Mouse (Mus musculus): ENCODE data around the gene Mybph.
A peak's percentile ranks its signal among the peaks of the same experiment; 100 is the strongest.
"Not testable (repeated sequence)": the region's sequence is repeated elsewhere in the genome, so short reads cannot be mapped to it uniquely, and the experiment has no call there.

Gene Mybph

GRCm38 (mm10) chr1:134232778-134233531 is 39.7 kb downstream of the Mybph start:
- no peak for DNase-seq (ENCODE audit: low read depth, low spot score)

GRCm38 (mm10) chr1:134233681-134234454 is 40.6 kb downstream of the Mybph start:
- no peak for DNase-seq (ENCODE audit: low read depth, low spot score)

GRCm38 (mm10) chr1:134234455-134235390 is 41.5 kb downstream of the Mybph start:
- DNase-seq (ENCODE audit: low read depth, low spot score), result no peak

- peak; percentile 31 for DNase-seq (ENCODE audit: low read depth, low spot score)
These were observed 42.2 kb downstream of the Mybph start, which contains the start of gene Adora1 for GRCm38 (mm10) chr1:134235391-134235921. Gene Adora1 (minus strand): TSS chr1:134235431.

GRCm38 (mm10) chr1:134236142-134236541 is 42.9 kb downstream of the Mybph start:
- no peak for DNase-seq (ENCODE audit: low read depth, low spot score)

GRCm38 (mm10) chr1:134237438-134237837 is 44.2 kb downstream of the Mybph start:
- no peak for DNase-seq (ENCODE audit: low read depth, low spot score)

GRCm38 (mm10) chr1:134240701-134241100 is 47.5 kb downstream of the Mybph start:
- DNase-seq (ENCODE audit: low read depth, low spot score), result no peak

GRCm38 (mm10) chr1:134241298-134241697 is 48.0 kb downstream of the Mybph start:
- DNase-seq (ENCODE audit: low read depth, low spot score), result no peak

GRCm38 (mm10) chr1:134242286-134242685 is 49.0 kb downstream of the Mybph start:
- no peak for DNase-seq (ENCODE audit: low read depth, low spot score)

GRCm38 (mm10) chr1:134243505-134243904 is 50.3 kb downstream of the Mybph start:
- DNase-seq (ENCODE audit: low read depth, low spot score), result no peak

- DNase-seq (ENCODE audit: low read depth, low spot score), result peak; percentile 88
These were observed 51.0 kb downstream of the Mybph start for GRCm38 (mm10) chr1:134243948-134244914.

GRCm38 (mm10) chr1:134245004-134245717 is 51.9 kb downstream of the Mybph start:
- no peak for DNase-seq (ENCODE audit: low read depth, low spot score)

GRCm38 (mm10) chr1:134246590-134246989 is 53.3 kb downstream of the Mybph start:
- no peak for DNase-seq (ENCODE audit: low read depth, low spot score)

GRCm38 (mm10) chr1:134249681-134250080 is 56.4 kb downstream of the Mybph start:
- not testable (repeated sequence) for DNase-seq (ENCODE audit: low read depth, low spot score)
